Mouse (Mus musculus) ES-Bruce4 (cell line): ENCODE measurements at regions not wholly inside any gene's neighbourhood (a gene's known extent, or its start where the extent isn't known, plus 50 kb on each side); places are given as distances from the start of the nearest gene placed in this dataset.

Source experiments
- CTCF ChIP-seq: IDR thresholded peaks from one replicate; pipeline ENCODE4 v1.8.1; 2011; ENCODE audit warnings: low read depth, low read length
- EP300 ChIP-seq: IDR thresholded peaks from 2 replicates; pipeline ENCODE4 v1.6.1; 2011; ENCODE audit warnings: low read depth, low read length; ENCODE audit not compliant: insufficient read depth

GRCm38 (mm10) chr16:30788944-30789781 is 189.6 kb downstream of the Fam43a start:
- TF ChIP-seq CTCF (no peak), EP300 (no peak)
